ENCODE assay signal across 2 mouse cellular contexts in the genomic region with DNA sequence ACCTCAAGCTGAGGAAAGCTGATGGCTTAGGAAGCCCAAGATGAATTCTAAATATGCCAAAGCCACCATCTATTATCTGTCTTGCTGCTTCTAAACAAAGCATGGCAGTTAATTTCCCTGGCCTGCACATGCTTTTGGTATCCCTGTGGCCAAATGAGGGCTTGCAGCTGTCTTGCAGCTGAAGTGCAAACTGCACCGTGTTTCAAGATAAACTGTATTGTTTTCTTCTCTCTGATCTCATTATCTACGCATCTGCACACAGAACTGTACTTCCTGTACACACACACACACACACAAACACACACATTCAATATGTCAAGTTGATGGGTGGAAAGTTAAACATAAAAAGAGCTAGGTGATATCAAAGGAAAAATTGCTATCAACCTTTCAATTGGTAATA.
A peak's percentile ranks its signal among the peaks of the same experiment; 100 is the strongest.
TF ChIP-seq lines count a peak whose summit lies in the region.

No protein-coding gene starts in this region.

TF ChIP-seq in CH12.LX, 34 proteins besides CTCF, POLR2A, EP300 and RAD21 (continued from another document):
- TF ChIP-seq MYC (IDR thresholded peaks at IDR 0.05; ENCODE audit: low read depth, low read length) = no peak
- TF ChIP-seq CHD2 (IDR thresholded peaks at IDR 0.05; ENCODE audit: low read length) = no peak
- no peak for TF ChIP-seq E2F4 (IDR thresholded peaks at IDR 0.05; ENCODE audit: insufficient replicate concordance, low read depth, low read length)
- TF ChIP-seq RCOR1 (conservative IDR thresholded peaks at IDR 0.05; ENCODE audit: low read depth, low read length) = no peak
- TF ChIP-seq JUN (IDR thresholded peaks at IDR 0.05; ENCODE audit: insufficient read depth, low read depth, low read length) = no peak
- no peak for TF ChIP-seq ELF1 (IDR thresholded peaks at IDR 0.05; ENCODE audit: low read depth, low read length)
- no peak for TF ChIP-seq BHLHE40 (IDR thresholded peaks at IDR 0.05; ENCODE audit: low read depth, low read length)
- TF ChIP-seq SMC3 (IDR thresholded peaks at IDR 0.05; ENCODE audit: low read depth, low read length) = no peak

TF ChIP-seq in MEL, 35 proteins besides CTCF, POLR2A, EP300 and RAD21 (continued from another document):
- 0 out of 2 replicates have a peak, but pooled peaks have one; percentile 16 for TF ChIP-seq SIN3A (IDR thresholded peaks at IDR 0.05; ENCODE audit: low read length)
- no peak for TF ChIP-seq POLR2AphosphoS2 (IDR thresholded peaks at IDR 0.05; ENCODE audit: low read length)
- TF ChIP-seq MAX (IDR thresholded peaks at IDR 0.05; ENCODE audit: low read length) = peak; percentile 42; the same call in 1 of the 2 replicates
- TF ChIP-seq MXI1 (IDR thresholded peaks at IDR 0.05; ENCODE audit: low read depth, low read length) = peak; percentile 70; the same call in 1 of the 2 replicates
- TF ChIP-seq TCF12 (IDR thresholded peaks at IDR 0.05; ENCODE audit: low read depth, low read length) = peak; percentile 79
- no peak for TF ChIP-seq MAFK (IDR thresholded peaks at IDR 0.05; ENCODE audit: borderline replicate concordance, low read depth, low read length)
TF ChIP-seq in MEL: peak in this region for 7.
